Mouse (Mus musculus): Measurements from ENCODE around the gene Begain. TPM values are rescaled to one million over a fixed set of nuclear protein-coding genes. Genes with fewer than 3 reads are reported as not detected.
A peak's percentile ranks its signal among the peaks of the same experiment; 100 is the strongest.

Gene Begain
- polyA plus RNA-seq, 1 experiment from 2014 or later = 2.0 TPM

GRCm38 (mm10) chr12:109022181-109022691 lies 45.8 kb downstream of the Begain start:
- ATAC-seq (no peak), DNase-seq (ENCODE audit: low spot score) (no peak)
- Histone ChIP-seq H3K36me3 (ENCODE audit: insufficient read depth, low read length) (no peaks in the 10 kb centered on the region), H3K9me3 (ENCODE audit: low read length) (no peaks in the 10 kb centered on the region), H3K27me3 (replicated peaks; ENCODE audit: insufficient read depth, low read length) (no peaks in the 10 kb centered on the region), H3K4me2 (replicated peaks; ENCODE audit: low read depth, low read length) (no peak overlapping the region), H3K27ac (ENCODE audit: low read length) (no peak overlapping the region), H3K9ac (replicated peaks; ENCODE audit: low read depth) (no peak overlapping the region), H3K4me3 (ENCODE audit: low read depth, low read length) (no peak overlapping the region), H3K4me1 (ENCODE audit: insufficient read depth, low read depth, low read length) (no peaks in the 10 kb centered on the region)
- 72% methylated on average over 10 of the region's 10 CpGs for WGBS
- TF ChIP-seq CTCF (IDR thresholded peaks at IDR 0.05) = no peak
- no peak for TF ChIP-seq EP300 (IDR thresholded peaks at IDR 0.05)

GRCm38 (mm10) chr12:109010070-109010649 lies 57.9 kb downstream of the Begain start:
- no peaks in the 10 kb centered on the region for H3K9me3 ChIP-seq (ENCODE audit: low read length)
- H3K27ac ChIP-seq (ENCODE audit: low read length) = no peak overlapping the region
- no peak overlapping the region for H3K4me2 ChIP-seq (replicated peaks; ENCODE audit: low read depth, low read length)
- DNase-seq (ENCODE audit: low spot score) (no peak), ATAC-seq (no peak)
- 75% methylated on average over 18 of the region's 18 CpGs for WGBS
- H3K4me3 ChIP-seq (ENCODE audit: low read depth, low read length) = no peak overlapping the region
- H3K4me1 ChIP-seq (ENCODE audit: insufficient read depth, low read depth, low read length) = no peaks in the 10 kb centered on the region
- H3K27me3 ChIP-seq (replicated peaks; ENCODE audit: insufficient read depth, low read length) = no peaks in the 10 kb centered on the region
- H3K9ac ChIP-seq (replicated peaks; ENCODE audit: low read depth) = no peak overlapping the region
- H3K36me3 ChIP-seq (ENCODE audit: insufficient read depth, low read length) = no peaks in the 10 kb centered on the region
- no peak for TF ChIP-seq EP300 (IDR thresholded peaks at IDR 0.05)
- no peak for TF ChIP-seq CTCF (IDR thresholded peaks at IDR 0.05)

- Histone ChIP-seq H3K9ac (replicated peaks; ENCODE audit: low read depth) (no peak overlapping the region), H3K27ac (ENCODE audit: low read length) (no peak overlapping the region), H3K4me3 (ENCODE audit: low read depth, low read length) (no peak overlapping the region), H3K9me3 (ENCODE audit: low read length) (no peaks in the 10 kb centered on the region), H3K27me3 (replicated peaks; ENCODE audit: insufficient read depth, low read length) (no peaks in the 10 kb centered on the region), H3K4me2 (replicated peaks; ENCODE audit: low read depth, low read length) (no peak overlapping the region), H3K36me3 (ENCODE audit: insufficient read depth, low read length) (no peaks in the 10 kb centered on the region), H3K4me1 (ENCODE audit: insufficient read depth, low read depth, low read length) (no peaks in the 10 kb centered on the region)
- WGBS = 55% methylated on average over 7 of the region's 7 CpGs
- ATAC-seq = no peak
- TF ChIP-seq CTCF (IDR thresholded peaks at IDR 0.05) (no peak), EP300 (IDR thresholded peaks at IDR 0.05) (no peak)
- DNase-seq (ENCODE audit: low spot score) = no peak
Measured at GRCm38 (mm10) chr12:109002978-109003377, 65.0 kb downstream of the Begain start.

GRCm38 (mm10) chr12:108997249-108997648 lies 70.8 kb downstream of the Begain start:
- WGBS = 79% methylated on average over 8 of the region's 8 CpGs

GRCm38 (mm10) chr12:108995976-108996636 lies 71.9 kb downstream of the Begain start:
- ATAC-seq (no peak), DNase-seq (ENCODE audit: low spot score) (no peak)
- H3K4me2 ChIP-seq (replicated peaks; ENCODE audit: low read depth, low read length) = no peak overlapping the region
- H3K27ac ChIP-seq (ENCODE audit: low read length) = no peak overlapping the region
- TF ChIP-seq CTCF (IDR thresholded peaks at IDR 0.05) = no peak; the same call in 1 of the 2 replicates
- TF ChIP-seq EP300 (IDR thresholded peaks at IDR 0.05) = no peak
- H3K27me3 ChIP-seq (replicated peaks; ENCODE audit: insufficient read depth, low read length) = no peaks in the 10 kb centered on the region
- no peak overlapping the region for H3K4me3 ChIP-seq (ENCODE audit: low read depth, low read length)
- H3K9ac ChIP-seq (replicated peaks; ENCODE audit: low read depth) = no peak overlapping the region
- H3K36me3 ChIP-seq (ENCODE audit: insufficient read depth, low read length) = no peaks in the 10 kb centered on the region
- H3K4me1 ChIP-seq (ENCODE audit: insufficient read depth, low read depth, low read length) = no peaks in the 10 kb centered on the region
- WGBS = 79% methylated on average over 12 of the region's 12 CpGs
- no peaks in the 10 kb centered on the region for H3K9me3 ChIP-seq (ENCODE audit: low read length)

More at GRCm38 (mm10) chr12:108997249-108997648, 70.8 kb downstream of the Begain start:
- Histone ChIP-seq H3K27ac (ENCODE audit: low read length) (no peak overlapping the region), H3K36me3 (ENCODE audit: insufficient read depth, low read length) (no peaks in the 10 kb centered on the region), H3K4me1 (ENCODE audit: insufficient read depth, low read depth, low read length) (no peaks in the 10 kb centered on the region), H3K4me3 (ENCODE audit: low read depth, low read length) (no peak overlapping the region), H3K4me2 (replicated peaks; ENCODE audit: low read depth, low read length) (no peak overlapping the region), H3K9ac (replicated peaks; ENCODE audit: low read depth) (no peak overlapping the region), H3K27me3 (replicated peaks; ENCODE audit: insufficient read depth, low read length) (no peaks in the 10 kb centered on the region), H3K9me3 (ENCODE audit: low read length) (no peaks in the 10 kb centered on the region)
- DNase-seq (ENCODE audit: low spot score) = no peak
- ATAC-seq = no peak
- TF ChIP-seq CTCF (IDR thresholded peaks at IDR 0.05) = no peak
- no peak for TF ChIP-seq EP300 (IDR thresholded peaks at IDR 0.05)

GRCm38 (mm10) chr12:108994436-108995031 lies 73.5 kb downstream of the Begain start:
- 4% methylated on average over 19 of the region's 19 CpGs for WGBS
- Histone ChIP-seq H3K4me1 (ENCODE audit: insufficient read depth, low read depth, low read length) (no peaks in the 10 kb centered on the region), H3K27ac (ENCODE audit: low read length) (no peak overlapping the region), H3K27me3 (replicated peaks; ENCODE audit: insufficient read depth, low read length) (no peaks in the 10 kb centered on the region), H3K36me3 (ENCODE audit: insufficient read depth, low read length) (no peaks in the 10 kb centered on the region), H3K4me2 (replicated peaks; ENCODE audit: low read depth, low read length) (peak overlapping the region; percentile 22; the same call in 1 of the 2 replicates), H3K4me3 (ENCODE audit: low read depth, low read length) (no peak overlapping the region), H3K9ac (replicated peaks; ENCODE audit: low read depth) (no peak overlapping the region), H3K9me3 (ENCODE audit: low read length) (no peaks in the 10 kb centered on the region)
- peak; percentile 80 for DNase-seq (ENCODE audit: low spot score)
- TF ChIP-seq EP300 (IDR thresholded peaks at IDR 0.05) = no peak
- peak; percentile 40 for TF ChIP-seq CTCF (IDR thresholded peaks at IDR 0.05)
- ATAC-seq = peak; percentile 65
